Mouse (Mus musculus): Measurements from ENCODE around the gene Dnah6. TPM values are rescaled to one million over a fixed set of nuclear protein-coding genes. Genes with fewer than 3 reads are reported as not detected.

Dnah6 gene
- polyA plus RNA-seq, 1 experiment from 2014 or later = 0.09 TPM

- ATAC-seq (ENCODE audit: insufficient number of reproducible peaks, insufficient read depth, low FRiP score, low read depth) = no peak
These were observed 66.0 kb downstream of the Dnah6 start for GRCm38 (mm10) chr6:73155455-73155854.

GRCm38 (mm10) chr6:73153675-73154074, 67.8 kb downstream of the Dnah6 start:
- 0% methylated on average over 1 of the region's 1 CpGs for WGBS

More at GRCm38 (mm10) chr6:73155455-73155854, 66.0 kb downstream of the Dnah6 start:
- Histone ChIP-seq H3K4me1 (ENCODE audit: control insufficient read depth, insufficient read depth, low read length) (no peaks in the 10 kb centered on the region), H3K27ac (ENCODE audit: low read length) (no peak overlapping the region), H3K9ac (replicated peaks; ENCODE audit: low read depth, low read length) (no peak overlapping the region), H3K4me2 (replicated peaks; ENCODE audit: low read depth, low read length) (no peak overlapping the region), H3K27me3 (ENCODE audit: control insufficient read depth, insufficient read depth, low read length) (no peaks in the 10 kb centered on the region), H3K9me3 (ENCODE audit: control insufficient read depth, low read depth, low read length) (no peaks in the 10 kb centered on the region), H3K4me3 (ENCODE audit: low read depth, low read length) (no peak overlapping the region), H3K36me3 (ENCODE audit: control insufficient read depth, insufficient read depth, low read length) (no peaks in the 10 kb centered on the region)
- WGBS = 88% methylated on average over 2 of the region's 2 CpGs

DNA sequence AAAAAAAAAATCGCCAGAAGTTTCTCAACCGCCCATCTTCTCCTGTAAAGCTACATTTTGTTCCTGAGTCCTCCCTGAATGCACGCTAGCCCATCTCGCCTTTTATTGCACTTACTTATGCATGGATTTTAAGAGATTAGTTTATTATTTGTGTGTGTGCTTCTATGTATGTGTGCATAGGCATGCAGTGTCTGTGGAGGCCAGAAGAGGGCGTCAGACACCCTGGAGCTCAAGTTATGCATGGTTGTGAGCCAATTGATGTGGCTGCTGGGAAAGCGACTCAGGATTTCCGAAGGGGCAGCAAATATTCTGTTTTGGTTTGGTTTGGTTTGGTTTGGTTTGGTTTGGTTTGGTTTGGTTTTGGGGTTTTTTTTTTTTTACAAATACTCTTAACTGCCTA, 78.0 kb downstream of the Dnah6 start:
- no peak overlapping the region for H3K9ac ChIP-seq (replicated peaks; ENCODE audit: low read depth, low read length)
- no peak for ATAC-seq (ENCODE audit: insufficient number of reproducible peaks, insufficient read depth, low FRiP score, low read depth)
- H3K4me1 ChIP-seq (ENCODE audit: control insufficient read depth, insufficient read depth, low read length) = no peaks in the 10 kb centered on the region
- H3K27me3 ChIP-seq (ENCODE audit: control insufficient read depth, insufficient read depth, low read length) = no peaks in the 10 kb centered on the region
- H3K4me3 ChIP-seq (ENCODE audit: low read depth, low read length) = no peak overlapping the region
- H3K9me3 ChIP-seq (ENCODE audit: control insufficient read depth, low read depth, low read length) = no peaks in the 10 kb centered on the region
- no peak overlapping the region for H3K4me2 ChIP-seq (replicated peaks; ENCODE audit: low read depth, low read length)
- WGBS = 86% methylated on average over 7 of the region's 7 CpGs
- no peak overlapping the region for H3K27ac ChIP-seq (ENCODE audit: low read length)
- H3K36me3 ChIP-seq (ENCODE audit: control insufficient read depth, insufficient read depth, low read length) = no peaks in the 10 kb centered on the region

More at GRCm38 (mm10) chr6:73153675-73154074, 67.8 kb downstream of the Dnah6 start:
- H3K4me3 ChIP-seq (ENCODE audit: low read depth, low read length) = no peak overlapping the region
- no peak overlapping the region for H3K9ac ChIP-seq (replicated peaks; ENCODE audit: low read depth, low read length)
- H3K4me1 ChIP-seq (ENCODE audit: control insufficient read depth, insufficient read depth, low read length) = no peaks in the 10 kb centered on the region
- H3K4me2 ChIP-seq (replicated peaks; ENCODE audit: low read depth, low read length) = no peak overlapping the region
- no peaks in the 10 kb centered on the region for H3K9me3 ChIP-seq (ENCODE audit: control insufficient read depth, low read depth, low read length)
- no peaks in the 10 kb centered on the region for H3K27me3 ChIP-seq (ENCODE audit: control insufficient read depth, insufficient read depth, low read length)
- no peak overlapping the region for H3K27ac ChIP-seq (ENCODE audit: low read length)
- no peaks in the 10 kb centered on the region for H3K36me3 ChIP-seq (ENCODE audit: control insufficient read depth, insufficient read depth, low read length)
- peak; percentile 63; the same call in 1 of the 2 replicates for ATAC-seq (ENCODE audit: insufficient number of reproducible peaks, insufficient read depth, low FRiP score, low read depth)

GRCm38 (mm10) chr6:73142776-73143175, 78.7 kb downstream of the Dnah6 start:
- Histone ChIP-seq H3K27ac (ENCODE audit: low read length) (no peak overlapping the region), H3K36me3 (ENCODE audit: control insufficient read depth, insufficient read depth, low read length) (no peaks in the 10 kb centered on the region), H3K4me3 (ENCODE audit: low read depth, low read length) (no peak overlapping the region), H3K9ac (replicated peaks; ENCODE audit: low read depth, low read length) (no peak overlapping the region), H3K27me3 (ENCODE audit: control insufficient read depth, insufficient read depth, low read length) (no peaks in the 10 kb centered on the region), H3K4me2 (replicated peaks; ENCODE audit: low read depth, low read length) (no peak overlapping the region), H3K9me3 (ENCODE audit: control insufficient read depth, low read depth, low read length) (no peaks in the 10 kb centered on the region), H3K4me1 (ENCODE audit: control insufficient read depth, insufficient read depth, low read length) (no peaks in the 10 kb centered on the region)
- ATAC-seq (ENCODE audit: insufficient number of reproducible peaks, insufficient read depth, low FRiP score, low read depth) = no peak
- WGBS = 88% methylated on average over 4 of the region's 4 CpGs

- 87% methylated on average over 3 of the region's 3 CpGs for WGBS
These were observed 80.6 kb downstream of the Dnah6 start for GRCm38 (mm10) chr6:73140836-73141235.

DNA sequence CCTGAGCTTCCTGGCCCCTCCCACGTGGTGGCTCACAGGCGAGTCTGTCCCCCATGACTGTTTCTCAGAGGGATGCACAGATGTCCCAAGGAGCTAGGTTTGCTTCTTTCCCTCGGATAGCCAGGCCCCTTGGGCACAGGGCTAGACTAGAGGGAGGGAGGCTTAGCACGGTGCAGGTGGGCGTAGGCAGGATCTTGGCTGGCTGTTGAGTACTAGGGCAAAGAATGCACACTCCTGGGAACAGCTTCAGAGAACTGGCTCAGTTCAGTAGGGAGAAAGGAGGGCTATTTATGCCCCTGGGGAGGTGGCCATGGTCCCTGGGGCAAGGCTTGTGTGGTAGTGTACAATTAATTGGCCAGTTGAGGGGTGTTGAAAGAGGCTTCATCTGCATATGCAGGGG, 88.7 kb downstream of the Dnah6 start:
- Histone ChIP-seq H3K27me3 (ENCODE audit: control insufficient read depth, insufficient read depth, low read length) (no peaks in the 10 kb centered on the region), H3K36me3 (ENCODE audit: control insufficient read depth, insufficient read depth, low read length) (no peaks in the 10 kb centered on the region), H3K4me3 (ENCODE audit: low read depth, low read length) (no peak overlapping the region), H3K4me1 (ENCODE audit: control insufficient read depth, insufficient read depth, low read length) (no peaks in the 10 kb centered on the region; the same call in 1 of the 2 replicates), H3K27ac (ENCODE audit: low read length) (no peak overlapping the region), H3K9ac (replicated peaks; ENCODE audit: low read depth, low read length) (no peak overlapping the region), H3K9me3 (ENCODE audit: control insufficient read depth, low read depth, low read length) (no peaks in the 10 kb centered on the region), H3K4me2 (replicated peaks; ENCODE audit: low read depth, low read length) (no peak overlapping the region)
- ATAC-seq (ENCODE audit: insufficient number of reproducible peaks, insufficient read depth, low FRiP score, low read depth) = no peak
- WGBS = 52% methylated on average over 5 of the region's 5 CpGs

More at GRCm38 (mm10) chr6:73140836-73141235, 80.6 kb downstream of the Dnah6 start:
- H3K4me3 ChIP-seq (ENCODE audit: low read depth, low read length) = no peak overlapping the region
- H3K9ac ChIP-seq (replicated peaks; ENCODE audit: low read depth, low read length) = no peak overlapping the region
- ATAC-seq (ENCODE audit: insufficient number of reproducible peaks, insufficient read depth, low FRiP score, low read depth) = no peak
- no peaks in the 10 kb centered on the region for H3K27me3 ChIP-seq (ENCODE audit: control insufficient read depth, insufficient read depth, low read length)
- H3K9me3 ChIP-seq (ENCODE audit: control insufficient read depth, low read depth, low read length) = no peaks in the 10 kb centered on the region
- no peak overlapping the region for H3K27ac ChIP-seq (ENCODE audit: low read length)
- no peaks in the 10 kb centered on the region; the same call in 1 of the 2 replicates for H3K4me1 ChIP-seq (ENCODE audit: control insufficient read depth, insufficient read depth, low read length)
- no peaks in the 10 kb centered on the region for H3K36me3 ChIP-seq (ENCODE audit: control insufficient read depth, insufficient read depth, low read length)
- H3K4me2 ChIP-seq (replicated peaks; ENCODE audit: low read depth, low read length) = no peak overlapping the region

DNA sequence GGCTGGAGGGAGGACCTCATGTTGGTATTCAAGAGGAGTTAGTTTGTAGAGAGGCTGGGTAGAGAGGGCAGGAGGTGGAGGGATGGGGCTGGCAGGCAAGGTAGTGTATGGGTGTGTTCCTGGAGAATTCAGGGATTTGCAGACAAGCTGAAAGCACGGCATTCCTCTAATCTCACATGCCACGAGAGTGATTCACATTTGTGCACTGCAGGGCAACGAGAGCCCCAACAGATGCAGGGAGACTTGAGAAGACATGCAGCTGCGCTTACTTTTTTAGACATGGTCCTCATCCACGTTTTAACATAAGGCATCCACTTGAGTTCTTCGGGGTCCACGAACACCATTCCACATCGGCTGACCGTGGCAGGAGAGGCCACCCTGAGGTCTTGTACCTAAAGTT, 93.9 kb downstream of the Dnah6 start:
- Histone ChIP-seq H3K27me3 (ENCODE audit: control insufficient read depth, insufficient read depth, low read length) (no peaks in the 10 kb centered on the region), H3K9ac (replicated peaks; ENCODE audit: low read depth, low read length) (no peak overlapping the region), H3K4me1 (ENCODE audit: control insufficient read depth, insufficient read depth, low read length) (no peaks in the 10 kb centered on the region), H3K9me3 (ENCODE audit: control insufficient read depth, low read depth, low read length) (no peaks in the 10 kb centered on the region), H3K4me2 (replicated peaks; ENCODE audit: low read depth, low read length) (no peak overlapping the region), H3K4me3 (ENCODE audit: low read depth, low read length) (no peak overlapping the region), H3K36me3 (ENCODE audit: control insufficient read depth, insufficient read depth, low read length) (no peaks in the 10 kb centered on the region), H3K27ac (ENCODE audit: low read length) (no peak overlapping the region)
- WGBS = 67% methylated on average over 9 of the region's 9 CpGs
- no peak for ATAC-seq (ENCODE audit: insufficient number of reproducible peaks, insufficient read depth, low FRiP score, low read depth)

DNA sequence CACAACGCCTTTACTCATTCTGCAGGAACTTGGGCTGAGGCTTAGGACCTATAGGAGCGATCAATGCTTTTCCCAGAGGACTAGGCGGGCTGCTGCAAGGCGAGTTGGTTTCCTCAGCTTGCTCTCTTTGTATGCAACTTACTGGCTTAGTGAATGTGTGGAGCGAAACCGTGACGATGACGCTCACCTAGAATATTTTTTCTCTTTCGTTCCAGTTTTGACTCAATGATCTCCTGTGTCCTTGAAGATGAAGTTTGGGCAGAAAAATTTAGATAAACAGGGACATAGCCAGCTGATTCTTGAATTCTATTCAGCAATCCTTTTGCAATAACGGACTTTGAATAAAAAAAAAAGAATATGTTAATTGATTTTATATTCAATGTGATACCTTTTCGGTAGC, 101.1 kb downstream of the Dnah6 start:
- H3K27ac ChIP-seq (ENCODE audit: low read length) = no peak overlapping the region
- no peaks in the 10 kb centered on the region for H3K27me3 ChIP-seq (ENCODE audit: control insufficient read depth, insufficient read depth, low read length)
- no peak overlapping the region for H3K4me3 ChIP-seq (ENCODE audit: low read depth, low read length)
- no peak for ATAC-seq (ENCODE audit: insufficient number of reproducible peaks, insufficient read depth, low FRiP score, low read depth)
- no peaks in the 10 kb centered on the region for H3K36me3 ChIP-seq (ENCODE audit: control insufficient read depth, insufficient read depth, low read length)
- H3K9me3 ChIP-seq (ENCODE audit: control insufficient read depth, low read depth, low read length) = no peaks in the 10 kb centered on the region
- no peaks in the 10 kb centered on the region for H3K4me1 ChIP-seq (ENCODE audit: control insufficient read depth, insufficient read depth, low read length)
- WGBS = 90% methylated on average over 11 of the region's 11 CpGs
- no peak overlapping the region for H3K9ac ChIP-seq (replicated peaks; ENCODE audit: low read depth, low read length)
- no peak overlapping the region for H3K4me2 ChIP-seq (replicated peaks; ENCODE audit: low read depth, low read length)

DNA sequence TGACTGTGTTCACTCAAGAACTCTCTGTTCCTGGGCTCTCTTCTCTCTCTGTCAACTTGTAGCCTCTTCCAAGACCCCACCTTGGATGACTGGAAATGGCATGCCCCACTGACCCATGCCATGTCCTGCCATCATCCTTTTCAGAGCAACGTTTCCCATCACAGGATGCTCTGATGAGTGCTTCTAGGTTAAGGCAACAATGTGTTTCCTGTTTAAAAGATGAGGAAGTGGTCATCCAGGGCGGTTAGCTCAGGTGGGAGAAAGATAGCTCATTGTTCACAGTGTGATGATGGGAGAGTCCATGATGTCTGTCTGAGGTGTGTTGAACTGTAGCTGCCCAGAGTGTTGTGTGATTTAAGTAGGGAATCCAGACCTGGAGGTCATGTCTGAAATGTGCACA, 107.6 kb downstream of the Dnah6 start:
- ATAC-seq (ENCODE audit: insufficient number of reproducible peaks, insufficient read depth, low FRiP score, low read depth) = no peak
- Histone ChIP-seq H3K4me1 (ENCODE audit: control insufficient read depth, insufficient read depth, low read length) (no peaks in the 10 kb centered on the region), H3K4me2 (replicated peaks; ENCODE audit: low read depth, low read length) (no peak overlapping the region), H3K36me3 (ENCODE audit: control insufficient read depth, insufficient read depth, low read length) (no peaks in the 10 kb centered on the region), H3K9ac (replicated peaks; ENCODE audit: low read depth, low read length) (no peak overlapping the region), H3K9me3 (ENCODE audit: control insufficient read depth, low read depth, low read length) (no peaks in the 10 kb centered on the region), H3K27ac (ENCODE audit: low read length) (no peak overlapping the region), H3K27me3 (ENCODE audit: control insufficient read depth, insufficient read depth, low read length) (no peaks in the 10 kb centered on the region), H3K4me3 (ENCODE audit: low read depth, low read length) (no peak overlapping the region)
- 70% methylated on average over 2 of the region's 2 CpGs for WGBS
